30 mouse cellular contexts compared by ENCODE assay signal in the genomic region with DNA sequence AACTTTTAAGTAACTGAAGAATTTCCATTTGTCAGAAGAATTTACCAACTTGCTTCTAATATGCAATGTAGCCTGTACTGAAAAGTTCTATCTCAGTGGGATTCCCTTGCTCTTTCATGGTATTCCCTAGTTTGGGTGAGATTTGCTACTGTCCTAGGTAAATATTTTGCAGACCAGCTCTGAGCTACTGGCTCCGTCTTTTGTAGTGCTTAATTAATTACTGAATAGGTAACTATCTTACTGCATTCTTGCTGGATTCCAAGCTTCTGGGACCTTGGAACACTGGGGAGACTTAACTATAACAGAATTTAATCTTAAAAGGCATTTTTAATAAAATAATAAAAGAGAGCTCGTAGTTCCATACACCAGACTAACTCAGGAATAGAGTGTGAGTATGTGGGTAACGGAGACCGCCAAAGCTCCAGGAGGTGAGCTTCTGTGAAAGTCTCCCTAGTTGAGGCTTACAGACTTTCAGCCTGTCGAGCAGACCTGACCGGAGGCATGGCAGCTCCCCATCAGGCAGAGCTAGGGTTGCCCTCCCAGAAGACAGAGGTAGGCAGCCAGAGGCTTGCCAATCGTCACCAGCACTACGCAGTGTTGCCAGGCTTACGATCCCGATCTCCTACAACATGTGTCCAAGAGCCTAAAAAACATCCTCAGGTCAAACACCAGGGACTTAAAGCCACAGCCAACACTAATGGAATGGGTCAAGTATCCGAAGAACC. TPM values are rescaled to one million over a fixed set of nuclear protein-coding genes. Genes with fewer than 3 reads are reported as not detected.
A peak's percentile ranks its signal among the peaks of the same experiment; 100 is the strongest.
DNase-seq lines count a peak whose midpoint lies in the region; ATAC-seq and TF ChIP-seq lines count a peak whose summit lies in the region.
"Had no signal": no experiment of that assay in that cellular context is flagged by ENCODE, and none has a peak within 500 bp of the region (broad histone marks: within the 10 kb centered on the region; RNA-seq: fewer than 3 reads in every experiment).

No protein-coding gene starts in this region.

- DNase-seq in kidney, adult 2 months = peak; percentile 62
- no peak for DNase-seq in kidney, adult 11 months
- peak; percentile 49 for DNase-seq in kidney, postnatal 14 days
- DNase-seq in kidney, postnatal 4 days = peak; percentile 31 to 42
- no peak for DNase-seq in layer of hippocampus, adult 18-20 months (ENCODE audit: low spot score in 2 of 2)
- no peak for DNase-seq in forebrain, embryonic 14.5 days (ENCODE audit: low spot score)
- DNase-seq: adrenal gland, postnatal 10 days; adrenal gland, postnatal 36 days; B cell, adult 2 months; cerebellum, adult 11 months; cerebellum, adult 2 months; cerebellum, adult 9-11 months; cerebellum, postnatal 25 days; gastrocnemius, postnatal 10 days; heart, adult 11 months had no signal

- H3K4me2 ChIP-seq in kidney, embryonic 16.5 days (replicated peaks; ENCODE audit: low read depth, low read length) = no peak overlapping the region
- no peak overlapping the region for H3K4me2 ChIP-seq in forebrain, embryonic 14.5 days (ENCODE audit: low read length)
- no peak overlapping the region for H3K4me2 ChIP-seq in midbrain, embryonic 16.5 days (ENCODE audit: low read length)
- H3K4me2 ChIP-seq: embryonic facial prominence, embryonic 12.5 days; embryonic facial prominence, embryonic 15.5 days; heart, embryonic 11.5 days; hindbrain, embryonic 12.5 days; hindbrain, embryonic 15.5 days had no signal

- H3K9ac ChIP-seq in kidney, embryonic 16.5 days (replicated peaks; ENCODE audit: low read length) = no peak overlapping the region
- no peak overlapping the region for H3K9ac ChIP-seq in forebrain, embryonic 14.5 days (ENCODE audit: low read length)
- no peak overlapping the region for H3K9ac ChIP-seq in midbrain, embryonic 16.5 days (ENCODE audit: low read depth, low read length)
- H3K9ac ChIP-seq: embryonic facial prominence, embryonic 12.5 days; embryonic facial prominence, embryonic 15.5 days; hindbrain, embryonic 12.5 days; hindbrain, embryonic 15.5 days had no signal

- H3K27me3 ChIP-seq in kidney, adult 2 months (replicated peaks; ENCODE audit: control insufficient read depth, insufficient read depth, low read length) = no peaks in the 10 kb centered on the region
- no peaks in the 10 kb centered on the region for H3K27me3 ChIP-seq in kidney, embryonic 16.5 days (ENCODE audit: insufficient read depth, low read length)
- no peaks in the 10 kb centered on the region for H3K27me3 ChIP-seq in forebrain, embryonic 14.5 days (replicated peaks; ENCODE audit: control insufficient read depth, insufficient read depth, low read length)
- H3K27me3 ChIP-seq in midbrain, embryonic 16.5 days (ENCODE audit: control insufficient read depth, insufficient read depth, low read depth, low read length) = no peaks in the 10 kb centered on the region
- H3K27me3 ChIP-seq: CH12.LX; embryonic facial prominence, embryonic 12.5 days; embryonic facial prominence, embryonic 15.5 days; hindbrain, embryonic 12.5 days; hindbrain, embryonic 15.5 days; Patski had no signal

- H3K4me3 ChIP-seq in kidney, adult 2 months (ENCODE audit: insufficient read depth, low read depth, low read length) = no peak overlapping the region
- H3K4me3 ChIP-seq in kidney, embryonic 16.5 days (ENCODE audit: low read length) = no peak overlapping the region
- H3K4me3 ChIP-seq in forebrain, embryonic 14.5 days (ENCODE audit: low read depth, low read length) = no peak overlapping the region
- H3K4me3 ChIP-seq in midbrain, embryonic 16.5 days (ENCODE audit: low read depth, low read length) = no peak overlapping the region
- H3K4me3 ChIP-seq: embryonic facial prominence, embryonic 12.5 days; embryonic facial prominence, embryonic 15.5 days; hindbrain, embryonic 12.5 days; hindbrain, embryonic 15.5 days had no signal

- no peak for TF ChIP-seq POLR2A in kidney, adult 2 months (IDR thresholded peaks at IDR 0.05; ENCODE audit: low read depth, low read length)

- H3K9me3 ChIP-seq in kidney, embryonic 16.5 days (ENCODE audit: low read length) = no peaks in the 10 kb centered on the region
- H3K9me3 ChIP-seq in forebrain, embryonic 14.5 days (replicated peaks; ENCODE audit: control insufficient read depth, low read length) = no peaks in the 10 kb centered on the region
- no peaks in the 10 kb centered on the region for H3K9me3 ChIP-seq in midbrain, embryonic 16.5 days (replicated peaks; ENCODE audit: control insufficient read depth, low read length, poor library complexity, severe bottlenecking)
- H3K9me3 ChIP-seq: embryonic facial prominence, embryonic 12.5 days; embryonic facial prominence, embryonic 15.5 days; G1E; hindbrain, embryonic 12.5 days; hindbrain, embryonic 15.5 days had no signal

- H3K36me3 ChIP-seq in kidney, adult 2 months (ENCODE audit: control insufficient read depth, insufficient read depth, low read length) = no peaks in the 10 kb centered on the region
- no peaks in the 10 kb centered on the region; the same call in 1 of the 2 replicates for H3K36me3 ChIP-seq in kidney, embryonic 16.5 days (ENCODE audit: insufficient read depth, low read length)
- H3K36me3 ChIP-seq in forebrain, embryonic 14.5 days (ENCODE audit: control insufficient read depth, insufficient read depth, low read length) = peaks cover 19% of the 10 kb centered on the region
- 0 out of 2 replicates have a peak, but pooled peaks cover 3% of the 10 kb centered on the region for H3K36me3 ChIP-seq in midbrain, embryonic 16.5 days (ENCODE audit: control insufficient read depth, insufficient read depth, low read length)

- H3K27ac ChIP-seq in kidney, adult 2 months (ENCODE audit: insufficient read depth, low read depth, low read length) = peak overlapping the region; percentile 46; the same call in 1 of the 2 replicates
- peak overlapping the region; percentile 31 for H3K27ac ChIP-seq in kidney, embryonic 16.5 days (ENCODE audit: low read length)
- no peak overlapping the region for H3K27ac ChIP-seq in forebrain, embryonic 14.5 days (ENCODE audit: low read depth, low read length)
- H3K27ac ChIP-seq in midbrain, embryonic 16.5 days (ENCODE audit: low read length) = no peak overlapping the region
- H3K27ac ChIP-seq: embryonic facial prominence, embryonic 12.5 days; embryonic facial prominence, embryonic 15.5 days; hindbrain, embryonic 12.5 days; hindbrain, embryonic 15.5 days had no signal

- H3K4me1 ChIP-seq in kidney, adult 2 months (ENCODE audit: control insufficient read depth, insufficient read depth, low read length) = peaks cover 16% of the 10 kb centered on the region; the same call in 1 of the 2 replicates
- H3K4me1 ChIP-seq in kidney, embryonic 16.5 days (ENCODE audit: insufficient read depth, low read length) = no peaks in the 10 kb centered on the region
- no peaks in the 10 kb centered on the region for H3K4me1 ChIP-seq in forebrain, embryonic 14.5 days (ENCODE audit: control insufficient read depth, insufficient read depth, low read length)
- H3K4me1 ChIP-seq in midbrain, embryonic 16.5 days (ENCODE audit: control insufficient read depth, insufficient read depth, low read length) = no peaks in the 10 kb centered on the region
- H3K4me1 ChIP-seq: embryonic facial prominence, embryonic 12.5 days; embryonic facial prominence, embryonic 15.5 days; hindbrain, embryonic 12.5 days; hindbrain, embryonic 15.5 days had no signal

- ATAC-seq in kidney, embryonic 16.5 days (ENCODE audit: low FRiP score, low TSS enrichment) = no peak
- no peak for ATAC-seq in forebrain, embryonic 14.5 days
- no peak for ATAC-seq in midbrain, embryonic 16.5 days
- ATAC-seq: forebrain, embryonic 16.5 days; Patski had no signal

- 60% methylated on average over 11 of the region's 11 CpGs for WGBS in kidney, adult 2 months
- 89% methylated on average over 11 of the region's 11 CpGs for WGBS in kidney, embryonic 16.5 days
- 92% methylated on average over 11 of the region's 11 CpGs for WGBS in forebrain, embryonic 14.5 days
- WGBS in midbrain, embryonic 16.5 days = 93% methylated on average over 11 of the region's 11 CpGs

- no peak for TF ChIP-seq CTCF in kidney, adult 2 months (conservative IDR thresholded peaks at IDR 0.05; ENCODE audit: insufficient read depth, insufficient read length, low read depth, low read length)

RNA-seq across cellular contexts. Expression of gene Scly, which starts 5.9 kb away (rescaled TPM):
- 113 and 125 TPM in 2 replicates for polyA plus RNA-seq in kidney, adult 2 months (2012; rRNA removed)
- 29.7 and 33.2 TPM in 2 replicates for polyA plus RNA-seq in kidney, embryonic 16.5 days (2015; fragmentation: Nextera tagmentation; extraction: Ambion mirVana)
- 10 to 100 TPM; 18.0 to 22.3 TPM for total RNA-seq in layer of hippocampus, adult 18-20 months (2021)
- polyA plus RNA-seq in forebrain, embryonic 14.5 days (2014; fragmentation: Nextera tagmentation; extraction: Ambion mirVana) = 6.3 and 7.3 TPM in 2 replicates
- 11.2 and 12.1 TPM in 2 replicates for polyA plus RNA-seq in midbrain, embryonic 16.5 days (2015; fragmentation: Nextera tagmentation; extraction: Ambion mirVana)

RNA-seq across cellular contexts. Expression of gene Espnl, which starts 29.6 kb away (rescaled TPM):
- 0.05 and 0.15 TPM in 2 replicates for polyA plus RNA-seq in kidney, adult 2 months (2012; rRNA removed)
- polyA plus RNA-seq in kidney, embryonic 16.5 days (2015; fragmentation: Nextera tagmentation; extraction: Ambion mirVana) = 0.03 and 0.04 TPM in 2 replicates
- under 1 TPM in 1 of 2 experiments, not detected in 1; 0.07 TPM for total RNA-seq in layer of hippocampus, adult 18-20 months (2021)
- 0.08 and 0.09 TPM in 2 replicates for polyA plus RNA-seq in forebrain, embryonic 14.5 days (2014; fragmentation: Nextera tagmentation; extraction: Ambion mirVana)
- polyA plus RNA-seq in midbrain, embryonic 16.5 days (2015; fragmentation: Nextera tagmentation; extraction: Ambion mirVana) = 0.04 and 0.13 TPM in 2 replicates
- total RNA-seq: heart, adult 8-10 months had no signal
- polyA plus RNA-seq: heart, embryonic 14.5 days; heart, postnatal 0 days had no signal

RNA-seq across cellular contexts. Expression of gene Ube2f, which starts 42.2 kb away (rescaled TPM):
- polyA plus RNA-seq in kidney, adult 2 months (2012; rRNA removed) = 37.2 and 38.5 TPM in 2 replicates
- polyA plus RNA-seq in kidney, embryonic 16.5 days (2015; fragmentation: Nextera tagmentation; extraction: Ambion mirVana) = 71.7 and 74.9 TPM in 2 replicates
- total RNA-seq in layer of hippocampus, adult 18-20 months (2021) = 10 to 100 TPM; 45.8 to 48.8 TPM
- polyA plus RNA-seq in forebrain, embryonic 14.5 days (2014; fragmentation: Nextera tagmentation; extraction: Ambion mirVana) = 73.0 and 78.8 TPM in 2 replicates
- polyA plus RNA-seq in midbrain, embryonic 16.5 days (2015; fragmentation: Nextera tagmentation; extraction: Ambion mirVana) = 57.0 and 59.6 TPM in 2 replicates

RNA-seq across cellular contexts. Expression of gene Klhl30, which starts 58.6 kb away (rescaled TPM):
- polyA plus RNA-seq in kidney, adult 2 months (2012; rRNA removed) = 1.0 and 1.5 TPM in 2 replicates
- 0.29 and 0.39 TPM in 2 replicates for polyA plus RNA-seq in kidney, embryonic 16.5 days (2015; fragmentation: Nextera tagmentation; extraction: Ambion mirVana)
- under 1 TPM in 1 of 2 experiments, not detected in 1; 0.10 TPM for total RNA-seq in layer of hippocampus, adult 18-20 months (2021)
- 0.05 and 0.06 TPM in 2 replicates for polyA plus RNA-seq in forebrain, embryonic 14.5 days (2014; fragmentation: Nextera tagmentation; extraction: Ambion mirVana)
- polyA plus RNA-seq in midbrain, embryonic 16.5 days (2015; fragmentation: Nextera tagmentation; extraction: Ambion mirVana) = 0.11 and 0.13 TPM in 2 replicates
- polyA plus RNA-seq: forebrain, embryonic 11.5 days; forebrain, embryonic 16.5 days; G1E had no signal

Comparison
In these comparisons a context has a peak if more than half of its experiments do, and no peak if none do; other contexts are left out.
1. DNase-seq: peak in kidney, adult 2 months (single experiment), kidney, postnatal 14 days (single experiment) and kidney, postnatal 4 days (2 of 2); none in kidney, adult 11 months (single experiment), layer of hippocampus, adult 18-20 months (0 of 2) and forebrain, embryonic 14.5 days (single experiment).
2. H3K27ac ChIP-seq: peak in kidney, adult 2 months (single experiment) and kidney, embryonic 16.5 days (single experiment); none in forebrain, embryonic 14.5 days (single experiment) and midbrain, embryonic 16.5 days (single experiment).